Mouse (Mus musculus): ENCODE data around the gene Gfra1.

DNA sequence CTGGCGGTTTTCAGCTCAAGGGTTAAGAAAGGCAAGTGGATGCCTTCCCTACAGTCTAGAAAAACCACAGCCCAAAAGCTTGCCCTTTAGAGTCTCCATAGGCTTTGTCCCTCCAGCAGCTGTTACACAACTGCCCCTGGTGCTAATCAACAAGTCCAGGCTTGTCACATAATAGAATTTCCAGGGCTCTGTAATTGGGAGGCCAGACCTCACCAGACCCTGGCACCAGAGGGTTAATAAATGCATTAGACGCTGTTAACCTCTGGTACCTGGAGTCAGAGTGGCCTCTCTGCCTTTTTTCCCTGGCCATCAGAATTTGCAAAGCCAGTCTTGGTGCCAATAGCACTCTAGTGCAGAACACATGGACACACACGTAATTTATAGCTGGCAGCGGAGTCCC lies 211.6 kb downstream of the Gfra1 start:
- TF ChIP-seq POLR2A (IDR thresholded peaks at IDR 0.05; ENCODE audit: borderline replicate concordance, extremely low read depth, insufficient read depth, insufficient read length, poor library complexity, severe bottlenecking), result no peak
- TF ChIP-seq CTCF (IDR thresholded peaks at IDR 0.05; ENCODE audit: borderline replicate concordance, extremely low read depth, insufficient read depth, insufficient read length), result no peak

Data from brain, embryonic 14.5 days (tissue).